Mouse (Mus musculus): ENCODE measurements around the gene Trappc6b. TPM values are rescaled to one million over a fixed set of nuclear protein-coding genes. Genes with fewer than 3 reads are reported as not detected.
"Not testable (repeated sequence)": the region's sequence is repeated elsewhere in the genome, so short reads cannot be mapped to it uniquely, and the experiment has no call there.

The Trappc6b gene
- total RNA-seq (2021) = 10 to 100 TPM; 72.2 to 74.3 TPM

DNA sequence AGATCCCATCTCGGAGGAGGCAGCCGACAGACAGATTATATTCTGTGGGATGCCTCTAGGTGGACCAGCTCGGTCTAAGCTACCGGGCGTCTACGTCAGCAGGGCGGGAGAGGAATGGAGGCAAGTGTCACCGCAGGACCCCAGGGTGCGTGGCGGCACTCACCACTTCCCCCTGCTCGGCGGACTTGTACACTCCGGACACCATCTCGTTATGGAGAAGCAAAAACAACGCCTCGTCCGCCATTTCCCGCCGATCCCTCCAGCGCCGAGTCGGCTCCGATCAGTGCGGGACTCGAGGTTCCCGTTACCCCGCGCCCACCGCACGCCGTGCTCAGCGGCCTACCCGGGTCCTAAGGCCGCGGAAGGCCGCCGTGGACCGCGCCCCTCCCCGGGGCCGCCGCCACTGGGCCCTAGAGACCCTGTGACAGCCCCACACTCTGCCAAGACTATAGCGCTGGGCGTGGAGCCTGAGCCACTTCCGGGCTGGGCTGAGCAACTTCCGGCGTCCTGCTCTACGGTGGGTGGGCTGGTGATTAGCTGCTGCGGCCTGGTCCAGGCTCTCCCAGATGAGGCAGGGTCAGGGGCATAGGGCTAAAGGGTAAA lies at the start of gene Trappc6b:
TSS of gene Trappc6b (minus strand) at position 480 of the 603 bp plus-strand sequence.
- intact Hi-C loops (cut with DNase I) = no loop called here
- DNase-seq = peak; percentile 75 to 82

DNA sequence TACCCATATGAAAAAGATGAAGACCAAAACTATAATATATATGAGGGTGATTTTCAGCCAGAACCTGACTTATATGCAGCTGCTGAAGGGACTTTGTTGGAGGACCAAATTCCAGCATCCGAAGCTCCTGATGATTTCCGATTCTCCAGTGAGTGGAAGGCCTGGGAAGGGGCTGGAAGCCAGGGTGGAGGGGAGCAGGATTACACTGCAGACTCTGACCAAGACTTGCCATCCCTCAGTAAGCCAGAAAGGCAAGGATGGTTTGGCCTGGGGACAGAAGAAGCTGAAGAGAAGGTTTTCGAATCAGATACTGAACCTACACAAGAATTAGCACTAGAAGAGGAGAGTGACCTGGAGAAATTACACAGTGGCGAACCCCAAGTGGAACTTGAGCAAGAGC lies 46.7 kb upstream of the Trappc6b start:
- DNase-seq = no peak
- intact Hi-C loops (cut with DNase I) = no loop called here

DNA sequence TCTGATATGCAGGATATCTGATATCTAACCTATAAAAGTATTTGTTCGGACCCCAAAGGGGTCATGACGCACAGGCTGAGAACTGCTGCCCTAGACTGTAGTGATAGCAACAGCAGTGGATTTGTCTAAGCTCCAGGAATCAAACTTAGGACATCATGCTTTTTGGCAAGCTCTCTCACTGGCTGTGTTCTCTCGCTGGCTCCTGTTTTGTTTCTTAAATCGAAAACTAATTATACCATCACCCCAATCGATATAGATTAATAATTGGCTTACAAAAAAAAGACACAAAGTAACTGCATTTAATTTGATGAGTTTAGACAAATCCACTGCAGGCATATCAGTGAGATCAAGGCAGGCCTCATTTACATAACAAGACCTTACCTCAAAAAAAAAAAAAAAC lies 45.2 kb upstream of the Trappc6b start:
- intact Hi-C loops (cut with DNase I) = no loop called here
- DNase-seq = no peak

DNA sequence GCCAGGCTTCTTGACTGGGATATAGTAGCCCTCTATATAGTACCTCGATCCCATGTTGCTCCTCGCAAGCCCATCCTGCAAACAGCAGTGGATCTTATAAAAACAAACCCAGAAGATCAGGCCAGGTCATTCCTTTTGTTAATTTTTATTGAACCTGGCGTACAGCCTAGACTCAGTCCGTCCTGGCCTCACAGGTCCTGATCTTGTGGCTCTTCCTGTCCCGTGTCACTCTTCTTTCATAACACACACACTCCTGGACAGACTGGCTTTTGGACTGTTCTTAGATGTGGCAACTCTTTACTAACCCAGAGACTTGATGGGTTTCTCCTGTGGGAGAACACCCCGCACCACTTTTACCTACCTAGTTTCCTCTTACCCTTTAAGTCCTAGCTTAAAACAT lies 44.6 kb upstream of the Trappc6b start:
- DNase-seq = no peak
- intact Hi-C loops (cut with DNase I) = no loop called here

DNA sequence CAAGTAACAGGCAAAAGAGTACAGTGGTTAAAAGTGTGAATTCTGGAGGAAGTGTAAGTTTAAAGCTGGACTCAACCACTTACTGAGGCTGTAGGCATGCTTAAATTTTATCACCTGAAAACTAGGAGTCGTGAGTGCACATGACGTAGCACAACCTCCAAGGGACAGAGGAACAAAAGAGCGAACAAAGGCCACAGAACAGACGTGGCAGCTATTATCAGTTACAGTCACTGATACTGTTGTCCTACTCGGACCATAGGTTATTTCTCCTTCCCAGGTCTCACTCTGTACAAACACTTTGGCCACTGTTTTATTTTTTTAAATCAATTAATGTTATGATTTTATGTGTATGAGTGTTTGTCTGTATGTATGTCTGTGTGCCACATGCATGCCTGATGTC lies 43.5 kb upstream of the Trappc6b start:
- DNase-seq = no peak
- intact Hi-C loops (cut with DNase I) = no loop called here

DNA sequence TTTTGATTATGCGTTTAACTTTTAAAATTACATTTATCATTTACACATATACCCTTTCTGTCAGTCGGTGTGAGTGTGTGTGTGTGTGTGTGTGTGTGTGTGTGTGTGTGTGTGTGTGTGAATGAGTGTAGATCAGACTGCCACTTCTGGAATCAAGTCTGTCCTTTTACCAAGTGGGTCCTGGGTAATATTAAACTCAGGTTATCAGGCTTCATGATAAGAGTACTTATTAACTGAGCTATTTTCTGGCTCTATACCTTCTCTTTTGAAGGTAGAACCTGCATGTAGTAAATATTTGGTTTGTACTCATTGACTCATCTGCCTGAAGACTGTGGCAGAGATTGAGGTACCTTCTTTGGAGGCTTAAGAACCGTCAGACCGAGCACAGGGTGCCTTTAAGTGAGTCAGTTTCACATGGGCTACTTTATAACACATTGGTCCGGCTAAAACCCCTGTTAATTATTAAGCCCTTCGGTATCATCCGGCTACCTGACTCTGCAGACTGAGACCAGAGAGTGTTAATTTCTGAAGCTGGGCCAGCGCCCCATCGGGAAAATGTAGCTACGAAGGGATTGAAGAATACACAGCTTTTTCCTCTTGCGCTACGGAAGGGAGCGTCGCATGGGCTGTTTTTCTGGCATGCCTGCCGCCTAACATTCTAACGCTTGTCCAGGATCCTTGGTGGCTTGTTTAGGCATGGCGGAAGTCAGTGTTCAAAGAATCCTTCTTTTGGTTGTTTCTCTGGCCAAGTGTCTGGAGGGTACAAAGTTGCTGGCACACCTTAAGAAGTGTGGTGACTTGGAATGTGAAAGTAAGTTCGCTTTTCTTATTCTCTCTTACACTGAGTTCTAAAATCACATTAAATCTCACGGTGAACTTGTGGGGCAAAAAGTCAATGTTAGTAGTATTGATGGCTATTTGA lies 34.1 kb upstream of the Trappc6b start, which contains the start of gene Mia2:
TSS of gene Mia2 (plus strand) at position 696 of the 922 bp plus-strand sequence.
- DNase-seq = no peak
- intact Hi-C loops (cut with DNase I) = no loop called here

DNA sequence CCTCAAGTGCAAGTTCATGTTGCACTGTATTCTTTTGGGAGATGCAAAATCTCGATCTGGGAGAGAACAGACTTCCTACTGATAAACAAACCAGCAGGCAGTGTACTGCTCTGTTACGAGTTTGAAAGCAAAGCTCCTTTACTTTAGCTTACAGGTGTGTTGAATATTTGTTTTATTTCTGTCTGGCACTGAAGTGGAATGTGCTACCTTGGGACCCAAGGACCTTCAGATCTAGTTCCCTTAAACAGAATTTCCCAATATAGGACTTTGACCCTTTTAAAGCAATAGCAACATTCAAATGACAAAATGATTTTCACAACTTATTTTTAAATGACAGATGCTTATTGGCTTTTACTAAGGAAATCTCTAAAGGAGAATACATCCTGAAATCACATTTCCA lies 32.3 kb upstream of the Trappc6b start:
- no peak for DNase-seq
- intact Hi-C loops (cut with DNase I) = no loop called here

DNA sequence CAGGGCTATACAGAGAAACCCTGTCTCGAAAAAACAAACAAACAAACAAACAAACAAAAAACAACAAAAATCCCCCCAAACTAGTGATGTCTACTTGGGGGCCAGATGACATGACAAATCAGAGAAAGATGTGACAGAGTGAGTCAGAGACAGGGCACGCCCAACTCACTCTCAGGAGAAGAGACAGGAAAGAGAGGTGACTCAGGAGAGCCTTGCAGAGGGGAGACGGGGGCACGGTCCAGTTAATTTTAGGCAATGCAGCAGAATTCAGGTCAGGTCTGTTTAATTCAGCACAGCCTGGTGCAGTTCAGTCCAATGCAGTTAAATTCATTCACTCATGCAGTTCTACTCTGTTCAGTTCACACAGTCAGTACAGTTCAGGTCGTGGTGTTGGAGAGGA lies 24.9 kb upstream of the Trappc6b start:
- intact Hi-C loops (cut with DNase I) = no loop called here
- DNase-seq = no peak

DNA sequence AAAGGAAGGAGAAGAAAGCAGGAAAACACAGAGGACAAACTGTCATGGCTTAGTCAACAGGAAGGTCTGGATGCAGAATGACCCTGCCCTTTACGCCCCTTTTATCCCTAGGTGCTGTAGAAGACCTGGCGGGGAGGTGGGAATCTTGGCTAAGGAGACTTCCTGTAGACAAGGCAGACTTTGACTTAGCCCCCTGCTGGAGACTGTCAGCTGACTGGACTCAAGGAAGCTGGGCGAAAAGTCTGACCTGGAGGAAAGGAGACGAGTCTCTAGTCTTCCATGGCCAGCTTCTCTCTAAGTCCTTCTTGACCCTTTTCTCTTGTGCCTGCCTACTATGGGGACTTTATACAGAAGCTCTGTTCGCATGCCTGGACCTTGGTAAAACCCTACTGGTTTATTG lies 23.2 kb upstream of the Trappc6b start:
- intact Hi-C loops (cut with DNase I) = no loop called here
- DNase-seq = no peak

DNA sequence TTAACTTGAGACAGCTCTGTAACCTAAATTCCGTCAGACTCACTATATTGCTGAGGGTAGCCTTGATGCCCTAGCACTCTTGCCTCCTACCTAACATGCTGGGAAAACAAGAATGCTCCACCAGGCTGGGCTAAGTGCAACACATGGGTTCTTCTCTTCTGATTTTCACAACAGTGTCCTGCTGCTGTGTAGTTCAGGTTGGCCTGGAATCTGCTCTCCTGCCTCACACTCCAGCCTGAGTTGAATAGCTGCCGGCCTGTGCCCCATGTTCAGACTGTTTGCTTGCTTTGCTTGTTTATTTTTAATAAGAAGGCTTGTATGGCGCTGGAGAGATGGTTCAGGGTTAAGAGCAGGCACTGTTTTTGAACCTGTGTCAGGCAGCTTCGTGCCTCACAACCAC lies 19.2 kb upstream of the Trappc6b start:
- intact Hi-C loops (cut with DNase I) = no loop called here
- no peak for DNase-seq

DNA sequence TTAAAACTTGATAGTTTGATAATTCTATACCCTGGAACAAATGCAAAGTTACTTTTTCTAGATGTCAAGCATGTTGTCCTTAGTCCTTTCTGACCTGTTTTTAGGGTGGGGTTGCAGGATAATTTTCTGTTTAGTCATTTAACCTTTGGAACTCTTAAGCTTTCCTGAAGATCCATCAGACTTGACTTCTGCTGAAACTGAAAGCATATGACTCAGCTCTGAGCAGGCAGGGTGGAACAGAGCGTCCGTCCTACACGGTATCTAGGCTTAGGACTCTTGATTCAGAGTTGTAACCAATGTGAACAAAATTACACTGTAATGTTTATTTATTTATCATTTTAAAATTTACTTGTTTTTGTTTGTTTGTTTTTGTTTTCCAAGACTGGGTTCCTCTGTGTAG lies 16.6 kb upstream of the Trappc6b start:
- intact Hi-C loops (cut with DNase I) = no loop called here

DNA sequence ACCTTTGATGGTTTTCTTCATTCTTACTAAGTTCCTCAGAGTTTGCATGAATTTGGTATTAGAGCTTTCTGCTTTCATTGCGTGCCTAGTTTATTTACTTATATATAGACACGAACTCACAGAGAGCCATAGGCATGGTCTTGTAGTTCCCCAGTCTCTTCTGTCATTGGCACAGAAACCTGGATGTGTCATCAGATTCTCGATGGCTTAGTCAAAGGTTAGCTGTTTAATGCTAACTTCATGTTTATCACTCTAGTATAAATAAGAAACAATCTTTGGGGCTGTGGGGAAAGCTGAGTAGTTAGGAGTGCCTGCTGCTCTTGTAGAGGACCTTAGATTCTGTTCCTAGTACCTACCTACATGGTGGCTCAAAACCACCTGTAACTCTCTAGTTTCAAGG lies 15.7 kb upstream of the Trappc6b start:
- intact Hi-C loops (cut with DNase I) = no loop called here
- DNase-seq = no peak

More for the DNA sequence above, 16.6 kb upstream of the Trappc6b start:
- no peak for DNase-seq

DNA sequence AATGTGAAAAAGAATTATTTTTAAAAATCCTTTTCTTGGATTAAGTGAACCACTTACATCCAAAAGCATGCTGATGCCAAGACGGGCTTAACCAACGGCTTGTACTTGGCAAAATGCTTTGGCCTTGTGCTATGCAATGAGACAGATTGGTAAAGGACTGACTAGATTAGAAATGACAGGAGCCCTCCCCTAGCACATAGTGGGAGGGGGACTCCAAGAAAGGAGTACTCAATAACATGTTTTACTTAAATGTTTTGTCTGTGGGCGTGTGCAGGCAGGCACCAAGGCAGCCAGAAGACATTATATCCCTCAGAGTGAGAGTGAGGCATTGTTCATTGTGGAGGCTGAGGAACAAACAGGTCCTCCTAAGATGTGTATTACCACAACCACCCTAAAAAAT lies 12.8 kb upstream of the Trappc6b start:
- intact Hi-C loops (cut with DNase I) = no loop called here
- DNase-seq = no peak

DNA sequence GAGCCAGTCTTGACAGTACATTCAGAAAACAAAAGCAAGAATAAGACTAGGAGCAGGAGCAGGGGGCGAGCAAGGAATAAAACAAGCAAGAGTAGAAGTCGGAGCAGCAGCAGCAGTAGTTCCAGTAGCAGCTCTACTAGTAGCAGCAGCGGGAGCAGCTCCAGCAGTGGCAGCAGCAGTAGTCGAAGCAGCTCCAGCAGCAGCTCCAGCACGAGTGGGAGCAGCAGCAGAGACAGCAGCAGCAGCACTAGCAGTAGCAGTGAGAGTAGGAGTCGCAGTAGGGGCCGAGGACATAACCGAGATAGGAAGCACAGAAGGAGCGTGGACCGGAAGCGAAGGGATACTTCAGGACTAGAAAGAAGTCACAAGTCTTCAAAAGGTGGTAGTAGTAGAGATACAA lies 11.0 kb upstream of the Trappc6b start:
- intact Hi-C loops (cut with DNase I) = no loop called here
- DNase-seq = no peak

DNA sequence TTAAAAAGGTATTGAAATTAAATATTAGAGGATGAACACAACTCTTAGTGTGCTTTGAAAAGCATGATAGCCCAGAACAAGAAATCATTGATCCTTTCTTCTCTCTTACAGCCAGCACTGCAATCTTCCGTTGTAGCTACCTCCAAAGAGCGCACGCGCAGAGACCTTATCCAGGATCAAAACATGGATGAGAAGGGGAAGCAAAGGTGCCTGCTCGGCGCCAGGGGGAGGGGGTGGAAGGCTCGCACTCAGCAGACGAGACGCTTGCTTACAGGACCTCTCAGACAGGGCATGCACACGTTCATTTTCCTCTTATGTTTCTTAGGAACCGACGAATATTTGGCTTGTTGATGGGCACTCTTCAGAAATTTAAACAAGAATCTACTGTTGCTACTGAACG lies 7.5 kb upstream of the Trappc6b start:
- intact Hi-C loops (cut with DNase I) = loop anchor here (5.0 kb wide), 1 partner anchor 149 kb away; the partner anchor contains the start of gene Fbxo33
- DNase-seq = no peak

DNA sequence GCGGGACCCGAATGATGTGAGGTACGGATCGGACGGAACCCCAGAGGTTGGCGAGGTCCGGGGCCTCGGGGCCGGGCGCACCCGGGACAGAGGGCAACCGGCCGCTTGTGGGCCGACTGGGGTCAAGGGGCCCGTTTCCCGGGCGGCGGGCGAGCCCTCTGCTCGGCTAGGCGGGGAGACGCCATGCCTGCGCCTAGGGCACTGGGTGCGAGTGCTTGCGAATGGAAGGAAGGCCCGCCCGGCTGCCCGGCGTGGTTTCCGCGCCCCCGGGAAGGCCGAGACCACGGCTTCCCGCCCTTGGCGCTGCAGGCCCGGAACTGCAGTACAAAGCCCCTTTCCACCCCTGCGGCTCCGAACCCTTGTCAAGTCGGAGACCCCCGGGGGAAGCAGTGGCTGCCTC lies 5.8 kb upstream of the Trappc6b start:
- no peak for DNase-seq
- intact Hi-C loops (cut with DNase I) = loop anchor here (2.0 to 5.0 kb wide), 3 partner anchors 54 to 150 kb away; partner anchors contain the start of genes Fbxo33, Gemin2 and Sec23a

DNA sequence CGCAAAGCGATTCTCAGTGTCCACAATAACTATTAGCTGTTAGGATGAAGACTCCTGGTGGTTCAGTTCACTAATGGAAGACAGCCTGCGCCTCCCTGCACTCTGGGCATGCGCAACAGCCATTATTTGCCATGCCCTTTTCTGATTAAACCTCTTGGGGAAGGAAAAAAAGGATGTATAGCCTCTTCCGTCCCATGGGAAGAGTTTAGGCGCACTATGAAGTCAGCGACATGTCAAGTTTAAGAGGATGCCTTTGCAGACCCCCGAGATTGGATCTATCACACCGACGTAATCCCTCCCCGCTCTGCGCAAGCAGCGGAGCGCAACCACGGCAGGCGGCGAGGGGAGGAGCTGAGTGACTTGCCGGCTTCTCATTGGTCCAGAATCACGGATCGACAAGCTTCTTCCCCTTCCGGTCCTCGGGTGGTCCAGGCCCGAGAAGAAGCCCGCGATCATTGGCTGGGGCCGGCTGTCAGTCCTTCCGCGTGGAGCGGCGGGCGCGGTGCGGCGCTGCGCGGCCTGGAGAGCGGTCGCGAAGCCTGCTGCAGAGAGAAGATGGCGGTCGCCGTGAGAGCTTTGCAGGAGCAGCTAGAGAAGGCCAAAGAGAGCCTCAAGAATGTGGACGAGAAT lies 5.3 kb upstream of the Trappc6b start, which contains the start of gene Pnn:
TSS of gene Pnn (plus strand) at position 437 of the 630 bp plus-strand sequence.
- DNase-seq = peak; percentile 95
- intact Hi-C loops (cut with DNase I) = loop anchor here (2.0 to 5.0 kb wide), 3 partner anchors 54 to 151 kb away; partner anchors contain the start of genes Fbxo33, Gemin2 and Sec23a

DNA sequence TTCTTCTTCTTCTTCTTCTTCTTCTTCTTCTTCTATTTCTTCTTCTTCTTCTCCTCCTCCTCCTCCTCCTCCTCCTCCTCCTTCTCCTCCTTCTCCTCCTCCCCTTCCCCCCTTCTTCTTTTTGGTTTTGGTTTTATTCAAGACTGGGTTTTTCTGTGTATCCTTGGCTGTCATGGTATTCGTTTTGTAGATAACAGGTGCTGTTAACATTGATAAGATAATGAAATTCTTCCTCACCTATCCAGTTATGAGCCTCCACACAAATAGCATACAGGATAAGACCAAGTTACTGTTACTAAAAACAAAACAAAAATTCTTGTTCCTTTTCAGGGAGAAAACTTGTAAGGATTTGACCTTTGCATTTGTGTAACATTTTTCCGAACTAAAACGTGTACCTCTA lies 4.5 kb upstream of the Trappc6b start:
- intact Hi-C loops (cut with DNase I) = loop anchor here (2.0 to 5.0 kb wide), 3 partner anchors 53 to 152 kb away; partner anchors contain the start of genes Fbxo33, Gemin2 and Sec23a
- DNase-seq = no peak

DNA sequence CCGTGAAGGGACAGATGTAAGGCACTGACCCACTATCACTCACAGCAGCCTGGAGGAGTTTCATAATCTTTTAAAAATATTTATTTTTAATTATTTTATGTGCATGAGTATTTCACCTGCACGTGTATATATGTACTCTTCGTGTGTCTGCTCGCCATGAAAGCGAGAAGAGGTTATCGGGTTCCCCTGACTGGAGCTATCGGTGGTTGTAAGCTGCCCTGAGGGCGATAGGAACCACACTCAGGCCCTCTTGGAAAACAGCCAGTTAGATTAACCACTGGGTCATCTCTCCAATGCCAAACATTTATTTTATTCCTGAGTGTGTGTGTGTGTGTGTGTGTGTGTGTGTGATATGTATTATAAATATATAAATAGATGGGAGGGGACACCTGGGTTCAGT lies 3.6 kb upstream of the Trappc6b start:
- intact Hi-C loops (cut with DNase I) = loop anchor here (5.0 kb wide), 1 partner anchor 152 kb away; the partner anchor contains the start of gene Fbxo33
- no peak for DNase-seq

DNA sequence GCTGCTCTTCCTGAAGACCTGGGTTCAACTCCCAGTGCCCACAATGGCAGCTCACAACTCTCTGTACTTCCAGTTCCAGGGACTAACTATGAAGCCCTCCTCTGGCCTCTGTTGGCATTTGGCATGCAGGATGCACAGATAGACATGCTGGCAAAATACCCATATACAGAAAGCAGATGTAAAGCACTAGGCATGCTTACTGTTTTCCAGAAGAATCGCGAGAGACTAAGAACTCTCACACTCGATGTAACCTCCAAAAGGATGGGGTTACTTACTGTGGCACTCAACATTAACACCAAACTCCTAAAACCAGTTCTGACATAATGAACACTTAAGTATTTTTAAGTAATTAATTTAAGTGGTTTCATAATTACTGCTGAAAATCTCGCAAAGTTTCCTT lies 950 bp downstream of the Trappc6b start:
- intact Hi-C loops (cut with DNase I) = no loop called here
- DNase-seq = no peak

DNA sequence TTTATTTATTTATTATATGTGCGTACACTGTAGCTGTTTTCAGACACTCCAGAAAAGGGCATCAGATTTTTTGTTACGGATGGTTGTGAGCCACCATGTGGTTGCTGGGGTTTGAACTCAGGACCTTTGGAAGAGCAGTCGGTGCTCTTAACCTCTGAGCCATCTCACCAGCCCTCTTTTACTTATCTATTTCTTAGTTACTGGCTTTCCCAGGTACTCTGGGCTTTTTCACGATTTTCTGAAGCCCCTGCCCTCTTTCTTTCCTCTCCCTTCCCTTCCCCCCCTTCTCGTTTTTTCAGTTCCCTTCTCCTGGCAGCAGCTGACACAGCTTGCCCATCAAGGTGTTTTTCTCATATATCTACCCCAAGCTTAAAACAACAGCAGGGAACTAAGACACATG lies 3.0 kb downstream of the Trappc6b start:
- DNase-seq; intact Hi-C loops (cut with DNase I): not testable (repeated sequence)
